Mouse (Mus musculus) G1E (cell line): ENCODE results near the gene Sugct.

Experiments
- CTCF ChIP-seq: IDR thresholded peaks from 2 replicates; pipeline ENCODE4 v1.5.1; 2012; ENCODE audit warnings: low read depth, low read length, inconsistent platforms, mixed read lengths
- GATA1 ChIP-seq: IDR thresholded peaks from 2 replicates; pipeline ENCODE4 v1.6.1; 2012; ENCODE audit warnings: borderline replicate concordance, low read length, inconsistent platforms, mixed read lengths
- TAL1 ChIP-seq: conservative IDR thresholded peaks from 2 replicates; pipeline ENCODE4 v1.6.1; 2012; ENCODE audit warnings: low read depth, low read length, inconsistent platforms, mixed read lengths

DNA sequence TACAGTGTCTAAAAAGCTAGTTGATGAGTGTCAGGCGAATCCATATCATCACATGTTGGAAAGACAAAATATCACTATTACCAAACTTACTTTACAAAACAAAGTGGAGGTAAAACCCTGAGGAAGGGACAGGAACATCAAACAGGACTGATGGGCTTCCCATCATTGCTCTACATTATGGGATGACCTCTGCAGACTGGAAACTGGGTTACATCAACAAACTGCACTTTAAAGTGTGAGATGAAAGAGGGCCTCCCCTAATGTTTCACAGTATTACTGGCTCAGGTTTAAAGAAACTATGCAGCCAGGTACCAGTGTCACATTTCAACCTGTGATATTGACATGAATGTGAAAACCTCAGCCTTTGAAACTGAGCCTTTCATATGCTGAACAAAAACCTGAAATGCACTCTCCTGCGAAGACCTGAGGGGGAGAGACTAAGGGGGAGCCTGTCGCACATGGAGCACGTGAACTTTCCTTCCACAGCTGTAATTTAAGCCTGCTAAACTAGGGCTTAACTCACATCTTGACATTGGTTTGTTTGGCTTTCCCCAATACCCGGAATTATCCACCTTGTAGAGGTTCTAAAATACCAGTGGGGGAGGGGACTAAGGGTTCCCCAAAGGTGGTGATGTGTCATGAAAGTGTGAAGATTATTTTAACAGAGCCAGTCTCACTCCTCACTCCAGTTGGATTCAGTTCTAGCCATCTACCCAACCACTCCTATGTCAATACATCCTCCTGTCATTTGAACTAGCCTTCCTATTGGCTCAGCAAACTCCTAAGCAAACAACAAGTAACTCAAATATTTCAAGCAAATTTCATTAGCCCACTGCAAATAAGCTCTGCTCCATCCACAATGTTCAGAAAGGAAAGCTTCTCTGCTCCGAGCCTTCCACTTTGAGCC, 610.2 kb downstream of the Sugct start:
- TF ChIP-seq CTCF (no peak), GATA1 (no peak), TAL1 (no peak)
